Mouse (Mus musculus) gastrocnemius, postnatal 10 days (tissue): ENCODE measurements at regions not wholly inside any gene's neighbourhood (a gene's known extent, or its start where the extent isn't known, plus 50 kb on each side); places are given as distances from the start of the nearest gene placed in this dataset.
"Not testable (repeated sequence)": the region's sequence is repeated elsewhere in the genome, so short reads cannot be mapped to it uniquely, and the experiment has no call there.

ENCODE experiments used
- DNase-seq: peaks from one replicate; pipeline ENCODE4 v3.0.0; 2021; ENCODE audit warnings: mixed read lengths

DNA sequence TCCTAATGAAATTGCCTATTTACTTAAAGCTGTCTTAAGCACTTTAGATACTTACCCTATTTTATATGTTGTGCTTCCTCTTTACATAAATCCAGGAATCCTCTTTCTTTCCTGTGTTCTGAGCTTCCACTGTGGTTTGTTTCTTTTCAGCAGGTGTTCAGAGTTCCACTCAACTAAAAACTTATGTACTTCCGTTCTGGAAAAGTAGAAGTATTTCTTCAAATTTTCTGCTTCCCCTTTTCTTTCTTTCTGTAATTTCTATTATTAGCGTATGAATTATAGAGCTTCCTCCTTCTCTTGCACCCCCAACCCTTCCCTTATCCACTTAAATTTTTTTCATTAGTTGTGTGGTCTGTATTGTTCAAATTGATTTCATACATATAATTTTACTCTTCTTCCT is 165.8 kb upstream of the Nudt12 start:
- no peak for DNase-seq

DNA sequence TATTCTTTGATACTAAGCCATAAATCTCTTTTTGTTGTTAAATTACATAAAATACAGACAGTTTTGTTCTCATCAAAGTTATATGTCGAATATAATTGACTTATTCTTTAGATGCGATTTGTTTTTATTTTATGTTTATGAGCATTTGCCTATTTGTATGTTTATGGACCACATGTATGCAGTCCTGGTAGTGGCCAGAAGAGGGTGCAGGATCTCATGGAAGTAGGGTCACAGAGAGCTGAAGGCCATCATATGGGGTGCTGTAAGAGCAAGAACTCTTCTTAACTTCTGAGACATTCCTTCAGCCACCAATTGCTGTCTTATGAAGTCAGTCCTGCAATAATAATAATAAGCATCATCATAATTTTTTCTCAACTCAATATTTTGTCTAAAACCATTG is 143.2 kb upstream of the Nudt12 start:
- no peak for DNase-seq

DNA sequence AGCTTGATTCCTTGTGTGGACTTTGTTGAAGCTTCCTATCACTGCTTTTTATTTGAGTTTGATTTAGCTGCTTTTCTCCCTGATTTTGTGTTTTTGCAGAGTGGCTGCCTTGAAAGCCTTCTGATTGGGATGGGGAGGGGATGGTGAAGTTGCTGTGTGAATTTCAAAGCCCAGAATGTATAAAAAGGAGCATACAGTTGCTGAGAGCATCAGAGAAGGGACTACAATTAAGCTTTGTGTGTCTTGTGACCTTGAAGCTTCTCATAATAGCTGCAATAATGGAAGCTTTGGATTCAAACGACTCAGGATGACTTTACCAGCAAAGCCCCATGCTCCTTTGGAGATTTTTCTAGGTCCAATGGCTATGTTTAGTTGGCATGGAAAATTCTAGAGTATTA is 130.6 kb upstream of the Nudt12 start:
- DNase-seq = no peak

DNA sequence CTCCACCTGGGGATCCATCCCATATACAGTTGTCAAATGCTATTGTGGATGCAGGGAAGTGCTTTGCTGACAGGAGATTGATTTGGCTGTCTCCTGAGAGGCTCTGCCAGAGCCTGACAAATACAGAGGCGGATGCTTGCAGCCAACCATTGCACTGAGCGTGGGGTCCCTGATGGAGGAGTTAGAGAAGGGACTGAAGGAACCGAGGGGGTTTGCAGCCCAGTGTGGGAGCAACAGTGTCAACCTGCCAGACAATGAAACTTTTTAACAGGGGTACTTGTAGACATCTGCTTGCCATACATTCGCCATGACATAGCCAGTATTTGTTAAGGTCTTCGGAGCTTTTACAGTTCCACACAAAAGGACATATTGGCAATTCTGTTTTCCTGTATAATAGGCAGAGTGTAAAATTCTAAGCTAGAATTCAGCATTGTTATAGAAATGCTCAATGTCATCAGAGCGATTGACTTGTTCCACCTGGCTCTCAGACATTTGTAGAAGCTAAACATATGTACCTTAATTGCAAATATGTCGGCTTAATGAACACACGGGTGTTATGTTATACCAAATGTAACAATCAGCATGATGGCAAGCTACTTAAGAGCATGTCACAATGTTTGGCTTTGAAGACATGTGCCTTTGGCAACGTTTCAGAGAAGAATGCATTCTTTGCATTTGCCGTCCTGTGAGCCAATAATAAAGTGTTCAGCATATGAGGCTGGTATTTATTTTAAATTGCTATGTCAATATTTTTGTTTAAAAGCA is 130.0 kb upstream of the Nudt12 start:
- no peak for DNase-seq

DNA sequence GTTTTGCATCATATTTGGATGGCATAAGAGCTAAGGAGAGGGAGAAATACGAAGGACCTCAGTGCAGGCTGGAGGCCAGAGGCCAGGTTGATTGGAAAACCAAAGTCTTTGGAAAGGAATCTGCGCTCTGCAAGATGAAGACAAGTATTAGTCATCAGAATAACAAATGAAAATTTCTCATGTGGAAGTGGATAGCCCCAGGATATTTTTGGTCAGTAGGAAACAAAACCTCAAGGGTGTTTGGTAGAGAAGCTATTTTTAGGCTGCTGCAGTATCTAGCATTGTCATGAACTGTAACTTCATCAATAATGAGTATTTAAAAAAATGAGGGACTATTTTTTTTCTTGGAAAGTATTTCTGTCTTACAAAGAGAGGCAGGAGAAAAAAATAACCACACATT is 125.6 kb upstream of the Nudt12 start:
- DNase-seq = no peak

DNA sequence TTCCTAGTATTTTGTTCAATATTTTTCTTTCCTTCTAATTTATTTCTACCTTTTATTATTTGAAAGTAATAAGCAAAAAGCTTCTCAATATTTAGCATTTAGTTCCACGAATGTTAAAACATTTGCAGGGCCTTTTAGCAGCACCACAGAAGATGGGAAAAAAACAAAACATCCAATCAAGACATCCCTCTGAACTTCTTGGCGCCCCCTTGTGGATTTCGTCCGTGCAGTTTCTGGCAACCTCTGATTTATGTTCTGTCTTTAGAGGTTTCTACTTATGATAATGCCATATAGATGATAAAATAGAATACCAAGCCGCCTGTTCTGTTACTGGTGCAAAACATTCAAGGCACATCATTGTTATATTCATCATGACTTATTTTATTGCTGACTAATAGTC is 86.2 kb upstream of the Nudt12 start:
- peak; percentile 40 for DNase-seq

DNA sequence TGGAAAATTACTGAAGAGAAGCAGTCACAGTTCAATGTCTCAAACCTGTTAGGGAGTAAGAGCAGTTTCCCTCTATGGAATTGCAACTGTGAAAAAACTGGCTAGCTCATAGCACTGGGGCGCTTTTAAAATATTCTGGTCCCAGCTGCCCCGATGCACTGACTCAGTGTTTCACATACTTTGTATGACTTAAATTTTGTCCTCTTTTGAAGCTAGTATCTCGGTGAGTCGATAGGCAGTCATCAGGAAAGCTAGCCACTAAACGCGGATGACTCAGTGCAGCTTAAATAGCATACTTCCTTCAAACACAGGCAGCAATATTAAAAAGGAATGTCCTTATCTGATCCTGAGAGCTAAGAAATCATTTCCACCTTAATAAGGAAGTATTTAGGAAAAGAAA is 63.7 kb upstream of the Nudt12 start:
- DNase-seq = not testable (repeated sequence)

DNA sequence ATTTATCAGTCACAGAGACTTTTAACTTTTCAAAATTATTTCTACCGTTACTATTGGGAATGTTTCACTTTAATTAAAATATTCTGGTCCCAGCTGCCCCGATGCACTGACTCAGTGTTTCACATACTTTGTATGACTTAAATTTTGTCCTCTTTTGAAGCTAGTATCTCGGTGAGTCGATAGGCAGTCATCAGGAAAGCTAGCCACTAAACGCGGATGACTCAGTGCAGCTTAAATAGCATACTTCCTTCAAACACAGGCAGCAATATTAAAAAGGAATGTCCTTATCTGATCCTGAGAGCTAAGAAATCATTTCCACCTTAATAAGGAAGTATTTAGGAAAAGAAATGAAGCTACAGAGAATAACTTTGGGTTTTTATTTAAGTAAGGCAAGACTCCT is 63.2 kb upstream of the Nudt12 start:
- not testable (repeated sequence) for DNase-seq
